Mouse (Mus musculus) neural tube, embryonic 14.5 days (tissue): ENCODE measurements at regions not wholly inside any gene's neighbourhood (a gene's known extent, or its start where the extent isn't known, plus 50 kb on each side); places are given as distances from the start of the nearest gene placed in this dataset.
"Not testable (repeated sequence)": the region's sequence is repeated elsewhere in the genome, so short reads cannot be mapped to it uniquely, and the experiment has no call there.

ENCODE experiments used
- ATAC-seq: fragments of 200-750 bp; cut with Nextera tagmentation; 2 replicates; pipeline ENCODE4 v1.8.0; 2017; ENCODE audit warnings: low read depth, mild to moderate bottlenecking, moderate TSS enrichment, moderate library complexity
- H3K27ac ChIP-seq: fragments of 300-500 bp; sonication (generic); 2 replicates; pipeline ENCODE4 v1.5.1; 2014; ENCODE audit warnings: low read depth, mild to moderate bottlenecking, control low read depth, low read length, moderate library complexity, mixed read lengths
- H3K27me3 ChIP-seq: fragments of 300-500 bp; sonication (generic); 2 replicates; pipeline ENCODE4 v1.6.1; 2014; ENCODE audit warnings: low read length; ENCODE audit not compliant: control insufficient read depth, insufficient read depth
- H3K36me3 ChIP-seq: fragments of 300-500 bp; sonication (generic); 2 replicates; pipeline ENCODE4 v1.6.1; 2014; ENCODE audit warnings: low read length, mixed read lengths; ENCODE audit not compliant: control insufficient read depth, insufficient read depth
- H3K4me1 ChIP-seq: fragments of 300-500 bp; sonication (generic); 2 replicates; pipeline ENCODE4 v1.6.1; 2014; ENCODE audit warnings: low read length; ENCODE audit not compliant: control insufficient read depth, insufficient read depth
- H3K4me2 ChIP-seq: fragments of 300-500 bp; sonication (generic); 2 replicates; pipeline ENCODE4 v1.6.1; 2014; ENCODE audit warnings: mild to moderate bottlenecking, low read depth, low read length, control low read depth
- H3K4me3 ChIP-seq: fragments of 300-500 bp; sonication (generic); 2 replicates; pipeline ENCODE4 v1.5.1; 2014; ENCODE audit warnings: low read depth, low read length, control low read depth, mixed read lengths
- H3K9ac ChIP-seq: fragments of 300-500 bp; sonication (generic); replicated peaks from 2 replicates; pipeline ENCODE4 v1.6.1; 2014; ENCODE audit warnings: low read depth, mild to moderate bottlenecking, control low read depth, low read length, mixed read lengths
- H3K9me3 ChIP-seq: fragments of 300-500 bp; sonication (generic); 2 replicates; pipeline ENCODE4 v1.6.1; 2016; ENCODE audit warnings: low read length; ENCODE audit not compliant: control insufficient read depth
- WGBS: fragments of 180-500 bp; shearing (Covaris S2); extraction: QIAGEN DNeasy Blood & Tissue Kit; methylation state at CpG from one replicate; pipeline ENCODE4 v1.1.7; 2014; 5-methylcytosine and 5-hydroxymethylcytosine counted together

DNA sequence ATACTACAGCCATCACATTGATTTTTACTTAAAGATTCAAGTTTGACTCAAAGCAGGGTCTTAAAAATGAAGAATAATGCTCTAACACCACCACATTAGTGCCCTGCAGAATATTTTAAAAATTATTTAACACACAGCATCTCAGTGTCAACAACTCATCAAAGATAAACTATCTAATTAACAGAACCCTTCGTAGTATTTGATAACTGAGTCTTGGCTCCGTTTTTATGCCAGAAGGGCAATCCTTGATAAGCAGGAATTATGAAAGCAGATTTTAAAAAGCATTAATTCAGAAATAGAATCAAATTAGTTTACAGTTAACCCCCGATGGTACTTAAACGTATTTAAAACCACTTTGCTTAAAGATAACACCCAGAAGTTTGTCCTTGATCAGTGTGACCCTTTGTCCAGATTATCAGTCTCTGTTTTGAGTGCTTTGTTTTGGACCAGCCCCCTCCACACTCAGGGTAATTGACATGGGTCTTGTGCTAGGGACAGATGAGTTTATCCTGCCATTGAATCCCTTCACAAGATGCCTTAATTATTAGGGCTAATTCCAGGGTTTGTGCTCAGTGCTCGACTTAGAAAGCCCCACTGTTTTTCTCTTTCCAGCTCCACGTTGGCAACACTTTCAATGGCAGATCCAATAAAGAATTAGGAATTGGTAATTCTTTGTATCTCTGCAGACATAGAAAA lies 69.4 kb upstream of the Dph6 start:
- H3K4me1 ChIP-seq = no peaks in the 10 kb centered on the region
- H3K4me2 ChIP-seq = no peak overlapping the region
- no peaks in the 10 kb centered on the region for H3K27me3 ChIP-seq
- H3K9ac ChIP-seq = no peak overlapping the region
- no peaks in the 10 kb centered on the region for H3K9me3 ChIP-seq
- no peak for ATAC-seq
- no peak overlapping the region for H3K4me3 ChIP-seq
- H3K36me3 ChIP-seq = no peaks in the 10 kb centered on the region
- H3K27ac ChIP-seq = no peak overlapping the region
- WGBS = 65% methylated on average over 6 of the region's 6 CpGs

DNA sequence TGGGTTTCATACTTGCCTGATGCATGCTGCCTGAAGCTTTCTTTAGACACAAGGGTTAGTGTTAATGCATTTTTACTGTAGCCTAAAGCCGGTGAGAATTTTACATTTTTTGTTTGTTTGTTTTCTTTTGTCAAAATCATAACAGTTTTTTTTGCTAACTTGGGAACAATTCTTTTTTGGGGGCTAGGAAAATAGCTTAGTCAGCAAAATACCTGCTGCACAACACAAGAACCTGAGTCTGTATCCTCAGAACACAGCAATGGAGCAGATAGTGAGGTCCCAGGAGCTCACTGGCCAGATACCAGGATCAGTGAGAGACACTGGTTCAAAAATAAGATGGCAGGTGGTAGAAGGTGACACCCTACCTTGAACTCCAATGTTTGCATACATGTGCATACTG lies 72.4 kb upstream of the Dph6 start:
- H3K4me3 ChIP-seq = no peak overlapping the region
- no peaks in the 10 kb centered on the region for H3K36me3 ChIP-seq
- no peak overlapping the region for H3K9ac ChIP-seq
- no peaks in the 10 kb centered on the region for H3K9me3 ChIP-seq
- H3K27me3 ChIP-seq = no peaks in the 10 kb centered on the region
- WGBS = 96% methylated on average over 1 of the region's 1 CpGs
- H3K27ac ChIP-seq = no peak overlapping the region
- H3K4me2 ChIP-seq = no peak overlapping the region
- no peaks in the 10 kb centered on the region for H3K4me1 ChIP-seq
- ATAC-seq = no peak

DNA sequence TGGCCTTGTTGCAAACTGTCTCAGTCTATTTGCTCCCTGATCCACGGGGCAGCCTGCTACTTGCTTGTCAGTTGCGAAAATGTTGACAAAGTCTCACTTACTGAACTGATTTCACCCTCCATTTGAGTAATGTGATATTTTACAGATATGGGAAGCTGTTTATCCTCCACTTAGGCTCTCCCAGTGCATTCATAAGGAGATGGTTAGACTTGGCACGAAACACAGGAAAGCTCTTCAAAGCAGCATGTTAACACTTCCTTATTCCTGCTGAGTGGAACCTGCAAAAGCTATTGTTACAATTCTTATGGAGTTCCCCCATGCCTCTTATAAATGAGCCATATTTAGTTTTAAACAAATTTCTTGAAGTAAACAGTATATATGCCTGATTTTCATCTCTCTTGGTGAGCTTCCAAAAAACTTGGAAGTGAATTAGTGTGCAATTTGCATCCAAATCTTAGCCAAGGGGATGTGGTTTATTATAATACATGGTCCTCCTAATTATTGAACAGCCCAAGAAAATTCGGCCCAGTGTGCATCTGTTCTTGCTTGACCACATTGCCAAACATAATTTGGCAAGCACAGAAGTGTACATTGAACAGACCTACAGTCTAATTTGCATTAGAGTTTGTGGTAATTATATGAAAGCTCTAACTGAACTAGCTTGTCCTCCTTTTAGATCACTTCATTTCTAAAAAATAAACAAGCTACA lies 80.3 kb upstream of the Dph6 start:
- Histone ChIP-seq H3K4me3 (no peak overlapping the region), H3K4me1 (no peaks in the 10 kb centered on the region), H3K9ac (no peak overlapping the region), H3K9me3 (no peaks in the 10 kb centered on the region), H3K4me2 (no peak overlapping the region), H3K27ac (no peak overlapping the region), H3K27me3 (no peaks in the 10 kb centered on the region), H3K36me3 (no peaks in the 10 kb centered on the region)
- 76% methylated on average over 4 of the region's 4 CpGs for WGBS
- ATAC-seq = no peak

- Histone ChIP-seq H3K4me3 (no peak overlapping the region), H3K9ac (no peak overlapping the region), H3K27ac (no peak overlapping the region), H3K9me3 (no peaks in the 10 kb centered on the region), H3K27me3 (no peaks in the 10 kb centered on the region), H3K4me2 (no peak overlapping the region), H3K36me3 (no peaks in the 10 kb centered on the region), H3K4me1 (no peaks in the 10 kb centered on the region)
- 74% methylated on average over 11 of the region's 11 CpGs for WGBS
- ATAC-seq = no peak
Measured at GRCm38 (mm10) chr2:114739421-114740212, 84.9 kb upstream of the Dph6 start.

DNA sequence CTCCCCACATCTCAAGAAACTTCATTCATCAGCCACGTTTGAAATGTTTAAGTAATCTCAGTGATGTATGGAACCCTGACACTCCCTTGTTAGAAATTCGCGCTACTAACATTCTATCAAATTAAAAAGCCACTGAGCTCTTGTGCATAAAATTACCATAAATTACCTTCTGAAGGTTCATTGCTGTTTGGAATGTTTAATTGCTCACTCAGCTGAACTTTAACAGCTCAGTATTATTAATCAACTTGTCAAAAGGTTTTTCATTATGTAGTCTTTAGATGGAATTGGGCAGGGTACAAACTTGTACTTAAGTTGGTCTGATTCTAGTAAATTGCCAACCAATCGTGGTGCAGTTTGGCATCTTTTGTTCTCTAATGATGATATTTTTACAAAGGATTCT lies 108.5 kb upstream of the Dph6 start:
- H3K36me3 ChIP-seq = no peaks in the 10 kb centered on the region
- no peak overlapping the region for H3K9ac ChIP-seq
- H3K4me3 ChIP-seq = no peak overlapping the region
- WGBS = 33% methylated on average over 4 of the region's 4 CpGs
- ATAC-seq = no peak
- no peaks in the 10 kb centered on the region for H3K9me3 ChIP-seq
- H3K27me3 ChIP-seq = no peaks in the 10 kb centered on the region
- H3K4me2 ChIP-seq = no peak overlapping the region
- no peak overlapping the region for H3K27ac ChIP-seq
- no peaks in the 10 kb centered on the region for H3K4me1 ChIP-seq

DNA sequence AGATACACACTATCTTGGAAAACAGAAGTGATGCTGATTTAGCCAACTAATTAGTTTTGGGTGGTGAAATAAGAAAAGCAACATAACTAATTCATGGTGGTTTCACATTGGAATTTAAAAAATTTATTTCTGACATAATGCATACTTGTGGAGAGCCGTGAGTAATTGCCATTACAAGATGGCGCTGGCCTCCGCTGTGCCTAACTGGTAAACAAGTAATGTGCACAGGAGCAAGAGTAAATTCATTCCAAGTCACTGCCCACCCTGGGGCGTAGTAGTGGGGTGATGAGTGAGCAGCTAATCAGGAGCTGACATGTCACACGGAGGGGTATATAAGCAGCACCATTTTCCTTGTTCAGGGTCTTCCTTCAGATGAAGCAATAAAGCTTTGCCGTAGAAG lies 119.0 kb upstream of the Dph6 start:
- H3K4me1 ChIP-seq, H3K4me3 ChIP-seq, H3K27ac ChIP-seq, H3K27me3 ChIP-seq, H3K36me3 ChIP-seq, ATAC-seq, H3K9ac ChIP-seq, H3K4me2 ChIP-seq, H3K9me3 ChIP-seq: not testable (repeated sequence)
- 85% methylated on average over 6 of the region's 6 CpGs for WGBS

DNA sequence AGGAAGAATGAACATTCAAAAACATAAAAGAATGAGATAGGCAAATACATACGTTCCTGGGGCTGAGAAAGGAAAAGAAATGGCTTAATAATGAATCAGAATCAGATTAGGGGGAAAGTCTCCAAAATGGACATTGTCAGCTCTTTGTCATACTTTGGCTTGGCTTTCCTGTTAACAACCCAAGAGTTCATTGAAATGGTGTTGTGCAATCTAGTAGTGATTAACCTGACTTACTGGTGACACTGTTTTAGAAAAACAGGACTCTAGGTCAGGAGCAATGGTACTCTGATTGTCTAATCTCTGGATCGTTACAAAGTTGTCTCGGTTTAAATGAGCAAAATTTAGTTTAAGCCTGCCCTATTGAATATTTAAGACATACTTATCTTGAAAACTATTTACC lies 119.5 kb upstream of the Dph6 start:
- Histone ChIP-seq H3K4me2 (no peak overlapping the region), H3K27ac (no peak overlapping the region), H3K4me3 (no peak overlapping the region), H3K4me1 (no peaks in the 10 kb centered on the region), H3K27me3 (no peaks in the 10 kb centered on the region), H3K36me3 (no peaks in the 10 kb centered on the region), H3K9ac (no peak overlapping the region), H3K9me3 (no peaks in the 10 kb centered on the region)
- ATAC-seq = no peak
- WGBS = 93% methylated on average over 3 of the region's 3 CpGs

DNA sequence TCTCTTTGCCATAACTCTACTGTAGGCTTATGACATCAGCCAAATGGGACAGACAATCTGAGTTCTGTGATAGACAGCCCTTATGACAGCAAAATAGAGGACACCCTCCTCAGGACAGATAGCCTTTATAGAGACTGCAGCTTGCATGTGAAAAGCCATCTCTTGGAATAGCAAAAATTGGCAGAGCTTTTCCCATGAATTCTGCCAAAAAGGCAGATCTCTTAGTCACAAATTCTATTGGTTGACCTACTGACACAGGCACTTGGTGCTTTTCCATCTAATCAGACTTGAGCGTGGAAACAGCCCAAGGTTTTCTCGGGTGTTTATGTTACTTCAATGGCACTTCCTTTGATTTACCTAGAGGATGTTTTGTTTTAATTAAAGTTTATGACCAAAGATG lies 120.8 kb upstream of the Dph6 start:
- Histone ChIP-seq H3K27ac (no peak overlapping the region), H3K4me1 (no peaks in the 10 kb centered on the region), H3K9me3 (no peaks in the 10 kb centered on the region), H3K4me2 (no peak overlapping the region), H3K36me3 (no peaks in the 10 kb centered on the region), H3K4me3 (no peak overlapping the region), H3K9ac (no peak overlapping the region), H3K27me3 (no peaks in the 10 kb centered on the region)
- WGBS = 70% methylated on average over 2 of the region's 2 CpGs
- no peak for ATAC-seq

- H3K27ac ChIP-seq = no peak overlapping the region
- no peaks in the 10 kb centered on the region for H3K4me1 ChIP-seq
- no peak overlapping the region for H3K9ac ChIP-seq
- 94% methylated on average over 2 of the region's 2 CpGs for WGBS
- no peak overlapping the region for H3K4me3 ChIP-seq
- H3K9me3 ChIP-seq = no peaks in the 10 kb centered on the region
- H3K4me2 ChIP-seq = no peak overlapping the region
- no peaks in the 10 kb centered on the region for H3K27me3 ChIP-seq
- no peak for ATAC-seq
- H3K36me3 ChIP-seq = no peaks in the 10 kb centered on the region
Measured at GRCm38 (mm10) chr2:114776176-114776575, 121.4 kb upstream of the Dph6 start.
